Mouse (Mus musculus) intestine, embryonic 15.5 days (tissue): Measurements from ENCODE around the gene Dsn1. TPM values are rescaled to one million over a fixed set of nuclear protein-coding genes. Genes with fewer than 3 reads are reported as not detected.
A peak's percentile ranks its signal among the peaks of the same experiment; 100 is the strongest.

Experiments used
- ATAC-seq: fragments of 200-750 bp; cut with Nextera tagmentation; 2 replicates; pipeline ENCODE4 v1.8.0; 2017; ENCODE audit warnings: moderate TSS enrichment, moderate library complexity
- H3K27ac ChIP-seq: fragments of 300-500 bp; sonication (generic); 2 replicates; pipeline ENCODE4 v1.5.1; 2015; ENCODE audit warnings: mild to moderate bottlenecking, inconsistent platforms
- H3K27me3 ChIP-seq: fragments of 300-500 bp; sonication (generic); replicated peaks from 2 replicates; pipeline ENCODE4 v1.6.1; 2015; ENCODE audit warnings: inconsistent platforms
- H3K36me3 ChIP-seq: fragments of 300-500 bp; sonication (generic); 2 replicates; pipeline ENCODE4 v1.6.1; 2015; ENCODE audit warnings: inconsistent platforms
- H3K4me1 ChIP-seq: fragments of 300-500 bp; sonication (generic); replicated peaks from 2 replicates; pipeline ENCODE4 v1.6.1; 2015; ENCODE audit warnings: inconsistent platforms
- H3K4me2 ChIP-seq: fragments of 300-500 bp; sonication (generic); replicated peaks from 2 replicates; pipeline ENCODE4 v1.6.1; 2015; ENCODE audit warnings: mild to moderate bottlenecking, inconsistent platforms
- H3K4me3 ChIP-seq: fragments of 300-500 bp; sonication (generic); replicated peaks from 2 replicates; pipeline ENCODE4 v1.5.1; 2015; ENCODE audit warnings: inconsistent platforms
- H3K9ac ChIP-seq: fragments of 300-500 bp; sonication (generic); 2 replicates; pipeline ENCODE4 v1.6.1; 2015; ENCODE audit warnings: inconsistent platforms
- H3K9me3 ChIP-seq: fragments of 300-500 bp; sonication (generic); 2 replicates; pipeline ENCODE4 v1.6.1; 2016; ENCODE audit warnings: inconsistent platforms
- WGBS: fragments of 180-500 bp; shearing (Covaris S2); methylation state at CpG from one replicate; pipeline ENCODE4 v1.1.7; 2015; 5-methylcytosine and 5-hydroxymethylcytosine counted together
- polyA plus RNA-seq: library from polyadenylated mRNA; unstranded; fragments of >200 nt; fragmentation: Nextera tagmentation; extraction: Ambion mirVana; gene quantifications from 2 replicates; pipeline ENCODE4 v1.2.1, GENCODE M21; 2015

Dsn1 gene
- polyA plus RNA-seq, 1 experiment from 2014 or later = 29.4 TPM

DNA sequence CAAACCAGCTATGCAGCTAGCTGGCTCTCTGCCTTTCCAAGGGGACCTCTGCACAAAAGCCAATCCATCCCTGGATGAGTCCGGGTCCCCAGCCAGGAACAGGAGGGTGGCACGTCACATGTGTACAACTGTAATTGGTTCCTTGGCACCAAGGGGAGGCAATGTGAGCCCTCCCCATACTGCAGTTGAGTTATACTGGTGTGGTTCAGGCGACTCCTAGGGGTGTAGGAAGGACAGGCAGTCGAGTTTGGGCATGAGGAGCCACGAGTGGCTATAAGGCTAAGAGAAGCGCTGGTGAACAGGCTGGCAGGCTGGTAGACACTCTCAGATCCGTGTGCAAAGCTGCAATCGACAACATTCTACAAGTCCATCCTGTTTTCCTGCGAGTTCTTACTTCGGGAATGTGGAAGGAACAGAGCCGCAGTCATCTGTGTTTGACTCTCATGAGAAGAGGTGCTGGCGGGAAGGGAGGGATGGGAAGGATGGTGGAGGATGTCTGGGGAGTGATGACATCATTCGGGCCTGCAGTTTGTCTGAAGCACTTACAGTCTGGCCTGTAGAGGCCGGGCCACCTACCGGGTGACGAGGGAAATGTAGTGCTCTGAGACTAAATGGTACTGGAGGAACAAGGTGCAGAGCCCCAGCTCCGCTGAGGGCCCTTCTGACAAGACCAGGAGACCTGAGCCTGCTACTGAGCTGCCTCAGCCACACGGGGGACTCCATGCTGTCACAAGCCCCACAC, 9.7 kb upstream of the Dsn1 start:
- Histone ChIP-seq H3K4me2 (no peak overlapping the region), H3K27me3 (no peaks in the 10 kb centered on the region), H3K4me3 (no peak overlapping the region), H3K36me3 (peaks cover 30% of the 10 kb centered on the region), H3K27ac (no peak overlapping the region), H3K9me3 (no peaks in the 10 kb centered on the region), H3K4me1 (peaks cover 10% of the 10 kb centered on the region; the same call in 1 of the 2 replicates), H3K9ac (no peak overlapping the region)
- 70% methylated on average over 18 of the region's 18 CpGs for WGBS
- 0 out of 2 replicates have a peak, but pooled peaks have one; percentile 23 for ATAC-seq

- Histone ChIP-seq H3K27ac (no peak overlapping the region), H3K4me1 (peaks cover 27% of the 10 kb centered on the region), H3K36me3 (peaks cover 11% of the 10 kb centered on the region), H3K4me2 (no peak overlapping the region), H3K9me3 (no peaks in the 10 kb centered on the region), H3K4me3 (no peak overlapping the region), H3K9ac (no peak overlapping the region), H3K27me3 (no peaks in the 10 kb centered on the region)
- WGBS = 57% methylated on average over 6 of the region's 6 CpGs
- ATAC-seq = peak; percentile 72
Measured at GRCm38 (mm10) chr2:157012341-157012740, 5.4 kb upstream of the Dsn1 start.

DNA sequence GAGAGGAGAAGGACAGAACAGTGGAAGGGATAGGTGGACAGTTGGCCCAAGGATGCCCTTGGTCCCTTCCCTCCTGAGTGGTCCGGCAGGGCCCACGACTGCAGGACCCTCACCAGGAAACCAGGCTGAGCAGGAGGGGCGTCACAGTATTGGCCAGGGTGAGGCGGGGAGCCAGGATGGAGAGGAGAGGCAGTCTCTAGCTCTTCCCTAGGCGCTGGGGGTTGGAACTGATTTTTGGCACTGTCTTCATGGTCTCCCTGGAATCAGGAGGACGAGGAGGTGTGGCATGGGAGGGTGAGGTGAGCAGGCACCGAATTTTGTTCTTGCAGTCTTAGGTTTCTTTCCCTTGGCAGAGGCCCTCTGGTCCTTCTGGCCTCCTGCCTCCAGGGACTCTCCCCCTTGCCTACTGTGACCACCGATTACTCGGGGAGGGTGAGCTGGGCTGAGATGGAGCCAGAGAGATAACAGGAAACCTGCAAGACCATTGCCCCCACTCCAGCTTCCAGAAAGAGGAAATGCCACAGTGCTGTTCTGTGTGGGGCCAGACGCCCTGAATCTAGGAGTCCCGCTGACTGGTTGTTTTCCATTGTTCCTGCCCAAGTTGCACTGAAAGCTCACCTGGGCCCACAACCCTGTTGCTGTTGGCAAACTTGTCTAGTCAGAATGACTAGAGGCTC, 3.8 kb upstream of the Dsn1 start:
- peak overlapping the region; percentile 3; the same call in 1 of the 2 replicates for H3K9ac ChIP-seq
- H3K36me3 ChIP-seq = 0 out of 2 replicates have a peak, but pooled peaks cover 2% of the 10 kb centered on the region
- no peak overlapping the region for H3K27ac ChIP-seq
- H3K4me2 ChIP-seq = no peak overlapping the region
- no peak for ATAC-seq
- peaks cover 35% of the 10 kb centered on the region for H3K4me1 ChIP-seq
- WGBS = 33% methylated on average over 11 of the region's 11 CpGs
- H3K9me3 ChIP-seq = no peaks in the 10 kb centered on the region
- no peaks in the 10 kb centered on the region for H3K27me3 ChIP-seq
- H3K4me3 ChIP-seq = no peak overlapping the region

GRCm38 (mm10) chr2:157010121-157010520, 3.2 kb upstream of the Dsn1 start:
- Histone ChIP-seq H3K36me3 (no peaks in the 10 kb centered on the region), H3K27me3 (no peaks in the 10 kb centered on the region), H3K9me3 (no peaks in the 10 kb centered on the region), H3K4me3 (no peak overlapping the region), H3K9ac (no peak overlapping the region), H3K4me1 (peaks cover 36% of the 10 kb centered on the region), H3K27ac (no peak overlapping the region), H3K4me2 (no peak overlapping the region)
- no peak for ATAC-seq

DNA sequence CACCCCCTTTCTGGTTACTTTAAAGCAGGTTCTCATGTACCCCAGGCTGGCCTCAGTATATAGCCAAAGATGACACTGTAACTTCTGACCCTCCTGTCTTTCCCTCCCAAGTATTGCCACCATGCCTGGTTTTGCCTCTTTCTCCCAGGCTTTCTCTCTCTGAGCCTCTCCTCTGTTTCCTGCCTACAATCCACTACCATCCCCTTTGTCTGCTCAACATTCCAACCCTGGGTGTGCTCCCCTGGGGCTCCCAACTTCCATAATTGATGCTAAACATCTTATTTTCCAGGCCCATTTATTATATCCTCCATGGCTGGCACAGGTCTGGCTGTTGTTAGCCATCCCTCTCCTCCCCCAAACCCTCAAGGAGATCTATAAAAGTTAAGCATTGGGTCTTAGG, 1.6 kb upstream of the Dsn1 start:
- Histone ChIP-seq H3K27me3 (no peaks in the 10 kb centered on the region), H3K27ac (no peak overlapping the region), H3K4me3 (no peak overlapping the region), H3K4me2 (no peak overlapping the region), H3K36me3 (no peaks in the 10 kb centered on the region), H3K9me3 (no peaks in the 10 kb centered on the region), H3K9ac (no peak overlapping the region), H3K4me1 (peaks cover 36% of the 10 kb centered on the region)
- ATAC-seq = no peak

DNA sequence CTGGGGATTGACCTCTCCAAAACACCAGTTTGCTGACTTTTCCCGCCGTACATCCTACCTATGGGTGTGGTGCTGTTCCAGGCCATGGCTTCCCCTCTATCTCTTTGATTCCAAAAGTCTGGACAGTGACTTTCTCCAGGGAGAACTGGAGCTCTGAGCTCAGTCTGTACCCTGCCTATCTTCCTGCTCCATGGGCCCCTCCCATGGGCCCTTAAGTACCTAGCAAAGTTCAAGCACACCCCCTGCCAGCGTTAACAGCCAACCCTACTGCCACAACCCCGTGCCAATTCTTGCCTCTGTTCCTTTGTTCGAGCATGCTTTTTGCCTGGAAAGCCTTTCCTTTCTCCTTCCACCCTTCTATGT, 261 bp upstream of the Dsn1 start:
- peak overlapping the region; percentile 73 for H3K4me3 ChIP-seq
- peak overlapping the region; percentile 79 for H3K4me2 ChIP-seq
- peak overlapping the region; percentile 72 for H3K27ac ChIP-seq
- WGBS = 27% methylated on average over 5 of the region's 5 CpGs
- H3K9ac ChIP-seq = peak overlapping the region; percentile 61
- H3K4me1 ChIP-seq = peaks cover 30% of the 10 kb centered on the region
- peak; percentile 57; the same call in 1 of the 2 replicates for ATAC-seq
- no peaks in the 10 kb centered on the region for H3K27me3 ChIP-seq
- H3K9me3 ChIP-seq = no peaks in the 10 kb centered on the region
- peaks cover 4% of the 10 kb centered on the region; the same call in 1 of the 2 replicates for H3K36me3 ChIP-seq

DNA sequence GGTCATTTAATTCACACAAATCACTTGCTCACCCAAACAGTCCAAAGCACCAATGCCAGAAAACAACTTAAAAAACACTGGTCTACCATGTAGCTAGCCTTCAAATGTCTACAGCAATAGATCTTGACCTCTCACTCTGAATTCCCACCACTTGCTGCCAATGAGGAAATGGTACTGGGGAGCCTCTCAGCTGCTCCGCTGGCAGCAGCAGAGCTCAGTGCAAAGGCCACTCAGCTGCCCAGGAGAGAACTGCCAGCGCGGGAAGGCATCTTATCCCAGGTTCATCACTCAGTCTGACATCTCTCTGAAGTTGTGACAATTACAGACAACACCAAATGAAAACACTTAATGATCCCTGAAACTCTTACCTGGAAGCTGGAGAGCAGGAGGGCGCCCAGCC, 4.6 kb downstream of the Dsn1 start:
- H3K36me3 ChIP-seq = peaks cover 17% of the 10 kb centered on the region
- no peak overlapping the region for H3K4me2 ChIP-seq
- no peak overlapping the region for H3K27ac ChIP-seq
- no peaks in the 10 kb centered on the region for H3K9me3 ChIP-seq
- no peak overlapping the region for H3K4me3 ChIP-seq
- peaks cover 9% of the 10 kb centered on the region; the same call in 1 of the 2 replicates for H3K4me1 ChIP-seq
- H3K9ac ChIP-seq = no peak overlapping the region
- no peak for ATAC-seq
- 93% methylated on average over 4 of the region's 4 CpGs for WGBS
- H3K27me3 ChIP-seq = no peaks in the 10 kb centered on the region

- ATAC-seq = no peak
- H3K4me2 ChIP-seq = no peak overlapping the region
- H3K9me3 ChIP-seq = no peaks in the 10 kb centered on the region
- no peak overlapping the region for H3K4me3 ChIP-seq
- no peaks in the 10 kb centered on the region for H3K4me1 ChIP-seq
- H3K27me3 ChIP-seq = no peaks in the 10 kb centered on the region
- no peak overlapping the region for H3K27ac ChIP-seq
- H3K36me3 ChIP-seq = peaks cover 24% of the 10 kb centered on the region
- no peak overlapping the region for H3K9ac ChIP-seq
- WGBS = 89% methylated on average over 5 of the region's 5 CpGs
Measured at GRCm38 (mm10) chr2:156998263-156998662, 8.7 kb downstream of the Dsn1 start.

GRCm38 (mm10) chr2:156996576-156996975, 10.4 kb downstream of the Dsn1 start:
- Histone ChIP-seq H3K4me1 (no peaks in the 10 kb centered on the region), H3K27me3 (no peaks in the 10 kb centered on the region), H3K27ac (no peak overlapping the region), H3K36me3 (peaks cover 20% of the 10 kb centered on the region), H3K9ac (no peak overlapping the region), H3K4me3 (no peak overlapping the region), H3K9me3 (no peaks in the 10 kb centered on the region), H3K4me2 (no peak overlapping the region)
- ATAC-seq = no peak
- 59% methylated on average over 6 of the region's 6 CpGs for WGBS

GRCm38 (mm10) chr2:156991470-156992319, 15.3 kb downstream of the Dsn1 start, which contains the start of gene Ndrg3:
Gene Ndrg3, minus strand, starts transcription at chr2:156992056.
- ATAC-seq = peak; percentile 98

DNA sequence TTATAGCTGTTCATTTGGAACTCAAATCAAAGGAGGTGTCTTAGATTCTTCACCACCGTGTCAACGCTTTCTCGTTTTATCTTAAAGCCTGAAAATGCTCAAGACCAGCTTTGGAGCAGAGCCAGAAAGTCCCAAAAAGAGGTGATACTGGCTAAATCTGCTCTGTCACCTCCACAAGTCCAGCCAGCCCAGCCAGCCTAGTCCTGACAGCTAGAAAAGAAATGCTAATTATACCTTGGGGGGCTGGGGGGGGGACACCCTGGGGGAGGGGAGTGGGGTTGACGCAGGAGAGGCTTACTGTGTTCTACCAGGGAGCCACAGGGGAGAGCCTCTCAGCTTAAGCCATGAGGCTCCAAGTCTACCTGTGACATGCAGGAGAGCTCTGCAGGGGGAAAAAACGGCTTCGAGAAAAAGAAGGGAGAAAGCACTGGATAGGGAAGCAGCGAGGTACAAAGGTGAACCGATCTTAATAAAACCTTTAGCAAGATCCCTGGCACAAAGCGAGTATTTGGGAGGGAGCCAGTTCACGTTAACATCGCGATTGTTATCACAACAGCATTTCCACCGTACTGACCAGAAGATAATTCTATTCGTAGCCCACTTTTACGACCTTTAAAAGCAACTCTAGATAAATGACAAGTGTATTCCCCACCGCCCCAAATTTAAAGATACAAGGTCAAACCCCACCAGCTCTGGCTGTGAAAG, 16.1 kb downstream of the Dsn1 start:
- Histone ChIP-seq H3K9me3 (no peaks in the 10 kb centered on the region), H3K36me3 (0 out of 2 replicates have a peak, but pooled peaks cover 3% of the 10 kb centered on the region), H3K4me3 (peak overlapping the region; percentile 93), H3K4me1 (peaks cover 8% of the 10 kb centered on the region), H3K9ac (peak overlapping the region; percentile 87), H3K4me2 (peak overlapping the region; percentile 92), H3K27ac (no peak overlapping the region), H3K27me3 (no peaks in the 10 kb centered on the region)
- ATAC-seq = no peak
- 8% methylated on average over 16 of the region's 16 CpGs for WGBS

More at GRCm38 (mm10) chr2:156991470-156992319, 15.3 kb downstream of the Dsn1 start, which contains the start of gene Ndrg3:
- Histone ChIP-seq H3K4me2 (peak within 1 kb of the TSS; percentile 92), H3K27me3 (no peaks in the 10 kb centered on the region), H3K9ac (peak within 1 kb of the TSS; percentile 87), H3K4me1 (peaks cover 8% of the 10 kb centered on the region), H3K27ac (peak within 1 kb of the TSS; percentile 60; the same call in 1 of the 2 replicates), H3K4me3 (peak within 1 kb of the TSS; percentile 93), H3K36me3 (0 out of 2 replicates have a peak, but pooled peaks cover 7% of the 10 kb centered on the region), H3K9me3 (no peaks in the 10 kb centered on the region)
- under 1% methylated on average over 66 of the region's 66 CpGs for WGBS
